Mouse (Mus musculus) heart, postnatal 0 days (tissue): ENCODE results near the gene Ccdc155. TPM values are rescaled to one million over a fixed set of nuclear protein-coding genes. Genes with fewer than 3 reads are reported as not detected.

Experiments
- ATAC-seq: fragments of 200-750 bp; cut with Nextera tagmentation; 2 replicates; pipeline ENCODE4 v1.8.0; 2017; ENCODE audit warnings: low read depth, moderate number of reproducible peaks, moderate library complexity; ENCODE audit not compliant: insufficient read depth
- DNase-seq: peaks from one replicate; pipeline ENCODE4 v3.0.0-alpha.2; 2016; ENCODE audit warnings: low spot score
- H3K27ac ChIP-seq: fragments of 300-500 bp; sonication (generic); 2 replicates; pipeline ENCODE4 v1.5.1; 2014; ENCODE audit warnings: low read depth, mild to moderate bottlenecking
- H3K27me3 ChIP-seq: fragments of 300-500 bp; sonication (generic); 2 replicates; pipeline ENCODE4 v1.6.1; 2014; ENCODE audit warnings: low read length, mixed read lengths; ENCODE audit not compliant: control insufficient read depth, insufficient read depth
- H3K36me3 ChIP-seq: fragments of 300-500 bp; sonication (generic); replicated peaks from 2 replicates; pipeline ENCODE4 v1.6.1; 2014; ENCODE audit warnings: low read length, mixed read lengths; ENCODE audit not compliant: control insufficient read depth, insufficient read depth
- H3K4me1 ChIP-seq: fragments of 300-500 bp; sonication (generic); 2 replicates; pipeline ENCODE4 v1.6.1; 2014; ENCODE audit warnings: antibody characterized with exemption; ENCODE audit not compliant: control insufficient read depth, insufficient read depth
- H3K4me2 ChIP-seq: fragments of 300-500 bp; sonication (generic); 2 replicates; pipeline ENCODE4 v1.6.1; 2014; ENCODE audit warnings: low read depth, mild to moderate bottlenecking, low read length, moderate library complexity
- H3K4me3 ChIP-seq: fragments of 300-500 bp; sonication (generic); 2 replicates; pipeline ENCODE4 v1.5.1; 2014; ENCODE audit warnings: low read depth, low read length
- H3K9ac ChIP-seq: fragments of 300-500 bp; sonication (generic); replicated peaks from 2 replicates; pipeline ENCODE4 v1.6.1; 2014; ENCODE audit warnings: low read depth, low read length, mixed read lengths
- H3K9me3 ChIP-seq: fragments of 300-500 bp; sonication (generic); replicated peaks from 2 replicates; pipeline ENCODE4 v1.6.1; 2016; ENCODE audit warnings: low read length; ENCODE audit not compliant: control insufficient read depth
- CTCF ChIP-seq: IDR thresholded peaks from 2 replicates; pipeline ENCODE4 v1.5.1; 2016; ENCODE audit warnings: antibody characterized with exemption, control low read depth, low read depth
- EP300 ChIP-seq: IDR thresholded peaks from 2 replicates; pipeline ENCODE4 v1.6.1; 2016; ENCODE audit warnings: antibody characterized with exemption, low read depth
- WGBS: fragments of 180-500 bp; shearing (Covaris S2); extraction: QIAGEN DNeasy Blood & Tissue Kit; methylation state at CpG from one replicate; pipeline ENCODE4 v1.1.7; 2014; 5-methylcytosine and 5-hydroxymethylcytosine counted together
- polyA plus RNA-seq: library from polyadenylated mRNA; unstranded; fragments of >200 nt; fragmentation: Nextera tagmentation; extraction: Ambion mirVana; gene quantifications from 2 replicates; pipeline ENCODE4 v1.2.1, GENCODE M21; 2015
- total RNA-seq: library from RNA; depleted of rRNA; stranded (reverse); fragments of >200 nt; gene quantifications from 2 replicates; pipeline ENCODE4 v1.2.3, GENCODE M21; 2014; ENCODE audit warnings: low replicate concordance

Gene Ccdc155
- total and polyA plus RNA-seq, 2 experiments from 2014 or later: 0.14 TPM; not detected in 1

- H3K9ac ChIP-seq: no peak overlapping the region
- H3K9me3 ChIP-seq: no peaks in the 10 kb centered on the region
- H3K27ac ChIP-seq: no peak overlapping the region
- peak overlapping the region; percentile 12 for H3K4me3 ChIP-seq
- 18% methylated on average over 29 of the region's 29 CpGs for WGBS
- TF ChIP-seq EP300: no peak
- TF ChIP-seq CTCF: no peak
- H3K27me3 ChIP-seq: no peaks in the 10 kb centered on the region
- H3K4me2 ChIP-seq: peak overlapping the region; percentile 52
- peaks cover 21% of the 10 kb centered on the region for H3K4me1 ChIP-seq
- peaks cover 31% of the 10 kb centered on the region for H3K36me3 ChIP-seq
- DNase-seq (no peak), ATAC-seq (no peak)
These were observed 29.7 kb upstream of the Ccdc155 start for GRCm38 (mm10) chr7:45234333-45234841.

DNA sequence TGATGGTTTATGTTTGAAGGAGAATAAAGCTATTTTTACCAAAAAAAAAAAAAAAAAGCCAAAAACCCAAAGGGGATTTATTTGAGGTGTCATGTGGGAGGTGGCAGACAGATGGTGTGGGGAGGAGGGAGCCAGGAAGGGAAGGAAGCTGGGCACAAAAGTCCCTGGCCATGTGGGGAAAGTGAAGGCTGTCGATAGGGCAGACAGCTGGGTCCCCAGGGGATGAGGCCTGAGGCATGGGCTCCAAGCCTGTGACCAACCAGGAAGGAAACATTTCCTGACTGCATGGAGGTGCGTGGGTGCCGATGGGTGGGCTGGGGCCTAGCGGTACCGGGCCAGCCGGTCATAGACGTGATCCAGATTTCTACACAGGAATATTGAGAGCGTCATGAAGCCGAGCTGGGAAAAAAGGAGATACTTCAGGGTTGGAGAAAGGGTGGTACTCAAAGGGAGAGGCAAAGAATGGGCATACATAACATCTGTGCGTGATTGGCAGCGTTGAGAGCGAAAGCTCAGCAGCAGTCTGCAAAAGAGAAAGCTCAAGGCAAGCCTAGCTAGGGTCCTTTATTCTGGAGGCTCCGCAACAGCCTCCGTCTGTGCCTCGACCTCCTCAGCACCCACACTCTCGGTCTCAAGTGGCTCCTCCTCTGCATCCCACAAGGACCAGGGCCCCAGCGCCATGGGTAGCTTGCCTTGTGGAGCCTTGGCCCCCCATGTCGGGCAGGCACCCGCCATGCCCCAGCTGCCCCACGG, 29.1 kb upstream of the Ccdc155 start:
- peaks cover 37% of the 10 kb centered on the region for H3K36me3 ChIP-seq
- no peak overlapping the region for H3K4me3 ChIP-seq
- ATAC-seq (no peak), DNase-seq (no peak)
- peaks cover 21% of the 10 kb centered on the region for H3K4me1 ChIP-seq
- WGBS: 43% methylated on average over 20 of the region's 20 CpGs
- H3K4me2 ChIP-seq: peak overlapping the region; percentile 52
- H3K27ac ChIP-seq: no peak overlapping the region
- TF ChIP-seq EP300 (no peak), CTCF (no peak)
- no peaks in the 10 kb centered on the region for H3K27me3 ChIP-seq
- no peaks in the 10 kb centered on the region for H3K9me3 ChIP-seq
- H3K9ac ChIP-seq: no peak overlapping the region

DNA sequence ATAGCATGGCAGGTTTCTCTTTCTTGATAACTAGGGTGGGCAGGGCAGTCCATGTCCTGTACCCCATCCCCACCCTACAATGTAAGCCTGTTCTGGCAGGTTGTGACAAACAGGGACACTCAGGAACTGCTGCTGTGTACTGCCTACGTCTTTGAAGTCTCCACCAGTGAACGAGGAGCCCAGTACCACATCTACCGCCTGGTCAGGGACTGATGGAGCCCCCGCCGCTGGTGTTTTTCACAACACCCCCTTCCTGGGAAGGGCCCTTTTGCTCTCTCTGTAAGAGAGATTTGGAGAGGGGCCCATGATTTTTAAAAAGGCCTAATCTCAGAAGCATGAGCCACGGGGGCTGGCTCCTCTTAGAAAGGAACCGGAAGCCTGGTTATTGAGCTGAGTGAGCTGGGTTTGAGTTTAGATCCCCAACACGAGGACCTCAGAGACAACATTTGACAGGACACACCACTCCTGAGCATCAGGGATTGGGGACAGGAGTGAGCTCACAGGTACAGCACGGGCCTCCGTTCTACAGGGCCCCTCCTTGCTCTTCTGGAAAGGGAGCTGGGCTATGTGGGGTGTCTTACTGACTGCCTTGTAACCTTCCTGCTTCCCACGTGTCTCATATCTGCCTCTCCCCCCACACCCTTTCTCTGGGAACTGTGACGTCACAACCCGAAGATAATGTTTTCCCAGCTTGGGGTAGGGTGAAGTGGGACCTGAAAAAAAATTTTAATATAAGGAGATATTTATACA, 28.2 kb upstream of the Ccdc155 start:
- Histone ChIP-seq H3K9ac (no peak overlapping the region), H3K4me2 (no peak overlapping the region), H3K4me3 (no peak overlapping the region), H3K9me3 (no peaks in the 10 kb centered on the region), H3K4me1 (peaks cover 17% of the 10 kb centered on the region), H3K27me3 (no peaks in the 10 kb centered on the region), H3K36me3 (peaks cover 46% of the 10 kb centered on the region), H3K27ac (no peak overlapping the region)
- no peak for TF ChIP-seq CTCF
- TF ChIP-seq EP300: no peak
- no peak for DNase-seq
- no peak for ATAC-seq
- WGBS: 53% methylated on average over 13 of the region's 13 CpGs

GRCm38 (mm10) chr7:45231941-45232340, 27.2 kb upstream of the Ccdc155 start:
- Histone ChIP-seq H3K9me3 (no peaks in the 10 kb centered on the region), H3K36me3 (peaks cover 53% of the 10 kb centered on the region), H3K4me3 (no peak overlapping the region), H3K9ac (no peak overlapping the region), H3K27me3 (no peaks in the 10 kb centered on the region), H3K27ac (no peak overlapping the region), H3K4me1 (peaks cover 17% of the 10 kb centered on the region), H3K4me2 (no peak overlapping the region)
- WGBS: 89% methylated on average over 11 of the region's 11 CpGs
- no peak for TF ChIP-seq CTCF
- TF ChIP-seq EP300: no peak
- ATAC-seq (no peak), DNase-seq (no peak)

GRCm38 (mm10) chr7:45231192-45231591, 26.5 kb upstream of the Ccdc155 start:
- ATAC-seq (no peak), DNase-seq (no peak)
- peaks cover 17% of the 10 kb centered on the region for H3K4me1 ChIP-seq
- no peaks in the 10 kb centered on the region for H3K27me3 ChIP-seq
- no peak overlapping the region for H3K4me2 ChIP-seq
- no peak overlapping the region for H3K9ac ChIP-seq
- peaks cover 60% of the 10 kb centered on the region for H3K36me3 ChIP-seq
- WGBS: 87% methylated on average over 12 of the region's 12 CpGs
- H3K9me3 ChIP-seq: no peaks in the 10 kb centered on the region
- TF ChIP-seq CTCF (no peak), EP300 (no peak)
- no peak overlapping the region for H3K27ac ChIP-seq
- no peak overlapping the region for H3K4me3 ChIP-seq
